In genomic region chr8:126024891-126025290, GRCm38 (mm10) we compare ENCODE assay signal across 24 mouse cellular contexts. TPM values are rescaled to one million over a fixed set of nuclear protein-coding genes. Genes with fewer than 3 reads are reported as not detected.
DNase-seq lines count a peak whose midpoint lies in the region; ATAC-seq and TF ChIP-seq lines count a peak whose summit lies in the region.
"Had no signal": no experiment of that assay in that cellular context is flagged by ENCODE, and none has a peak within 500 bp of the region (broad histone marks: within the 10 kb centered on the region; RNA-seq: fewer than 3 reads in every experiment).

No protein-coding gene starts in this region.

- peak; percentile 35 for DNase-seq in cerebellum, adult 8-10 months
- no peak for DNase-seq in cerebellum, postnatal 10 days
- no peak for DNase-seq in layer of hippocampus, adult 2 months (ENCODE audit: low spot score in 2 of 2)
- no peak for DNase-seq in layer of hippocampus, postnatal 10 days (ENCODE audit: low spot score in 2 of 2)
- DNase-seq in cerebellum, adult 9-11 months: peak; percentile 30
- DNase-seq: adrenal gland, adult 8-10 months; adrenal gland, postnatal 25 days; gastrocnemius, postnatal 14 days; heart, adult 18-20 months; heart, postnatal 14 days; heart, postnatal 4 days; kidney, adult 11 months; kidney, adult 8-10 months had no signal

- TF ChIP-seq CTCF in layer of hippocampus, adult 2 months (conservative IDR thresholded peaks at IDR 0.05): no peak

- H3K27ac ChIP-seq in layer of hippocampus, adult 2 months: peak overlapping the region; percentile 36; the same call in 1 of the 2 replicates
- H3K27ac ChIP-seq in hindbrain, embryonic 12.5 days: no peak overlapping the region
- H3K27ac ChIP-seq: forebrain, embryonic 10.5 days; forebrain, embryonic 13.5 days; heart, embryonic 13.5 days; hindbrain, embryonic 13.5 days; intestine, embryonic 15.5 days had no signal

- no peaks in the 10 kb centered on the region for H3K4me1 ChIP-seq in hindbrain, embryonic 12.5 days
- H3K4me1 ChIP-seq: forebrain, embryonic 10.5 days; heart, embryonic 13.5 days; hindbrain, embryonic 13.5 days had no signal

- H3K4me2 ChIP-seq in hindbrain, embryonic 12.5 days (replicated peaks): no peak overlapping the region
- H3K4me2 ChIP-seq: forebrain, embryonic 13.5 days; heart, embryonic 13.5 days; hindbrain, embryonic 13.5 days; intestine, embryonic 15.5 days had no signal

- no peaks in the 10 kb centered on the region for H3K9me3 ChIP-seq in hindbrain, embryonic 12.5 days (replicated peaks)
- H3K9me3 ChIP-seq: forebrain, embryonic 10.5 days; forebrain, embryonic 13.5 days; heart, embryonic 13.5 days; hindbrain, embryonic 13.5 days; intestine, embryonic 15.5 days had no signal

- 90% methylated on average over 16 of the region's 16 CpGs for WGBS in hindbrain, embryonic 12.5 days

- ATAC-seq in hindbrain, embryonic 12.5 days (ENCODE audit: low FRiP score): no peak
- ATAC-seq: activated CD4-positive, CD25-positive, alpha-beta regulatory T cell, adult 4 months; CD4-positive, CD25-positive, alpha-beta regulatory T cell, adult 4 months; forebrain, embryonic 13.5 days; forebrain, embryonic 16.5 days; hindbrain, embryonic 16.5 days had no signal

- H3K36me3 ChIP-seq in hindbrain, embryonic 12.5 days: no peaks in the 10 kb centered on the region
- H3K36me3 ChIP-seq: forebrain, embryonic 10.5 days; heart, embryonic 13.5 days; intestine, embryonic 15.5 days had no signal

- H3K4me3 ChIP-seq in layer of hippocampus, adult 2 months: no peak overlapping the region
- no peak overlapping the region for H3K4me3 ChIP-seq in hindbrain, embryonic 12.5 days
- H3K4me3 ChIP-seq: forebrain, embryonic 10.5 days; forebrain, embryonic 13.5 days; heart, embryonic 13.5 days; hindbrain, embryonic 13.5 days; intestine, embryonic 15.5 days had no signal

- no peaks in the 10 kb centered on the region for H3K27me3 ChIP-seq in hindbrain, embryonic 12.5 days
- H3K27me3 ChIP-seq: forebrain, embryonic 13.5 days; heart, embryonic 13.5 days; hindbrain, embryonic 13.5 days; intestine, embryonic 15.5 days had no signal

- no peak overlapping the region for H3K9ac ChIP-seq in hindbrain, embryonic 12.5 days
- H3K9ac ChIP-seq: forebrain, embryonic 13.5 days; heart, embryonic 13.5 days; hindbrain, embryonic 13.5 days; intestine, embryonic 15.5 days had no signal

RNA-seq across cellular contexts. Expression of gene Kcnk1, which starts 29.9 kb away (rescaled TPM):
- total RNA-seq in layer of hippocampus, adult 2 months (2021): 10 to 100 TPM; 73.4 to 77.5 TPM
- 10 to 100 TPM; 62.5 to 67.6 TPM for total RNA-seq in layer of hippocampus, postnatal 10 days (2021)
- 12.7 and 14.2 TPM in 2 replicates for polyA plus RNA-seq in hindbrain, embryonic 12.5 days (2016; fragmentation: Nextera tagmentation; extraction: Ambion mirVana)
- total RNA-seq: heart, postnatal 14 days had no signal
- polyA plus RNA-seq: activated CD4-positive, CD25-positive, alpha-beta regulatory T cell, adult 4 months; C2C12; CD4-positive, CD25-positive, alpha-beta regulatory T cell, adult 4 months had no signal

Comparison
In these comparisons a context has a peak if more than half of its experiments do, and no peak if none do; other contexts are left out.
1. DNase-seq: peak in cerebellum, adult 8-10 months (single experiment) and cerebellum, adult 9-11 months (single experiment); none in cerebellum, postnatal 10 days (0 of 2), layer of hippocampus, adult 2 months (0 of 2) and layer of hippocampus, postnatal 10 days (0 of 2).